Mouse (Mus musculus): ENCODE results near the gene Ripor3.

GRCm38 (mm10) chr2:168040751-168041150 lies 30.3 kb upstream of the Ripor3 start:
- TF ChIP-seq CTCF (IDR thresholded peaks at IDR 0.05; ENCODE audit: low read depth, low read length) (no peak), POLR2A (IDR thresholded peaks at IDR 0.05; ENCODE audit: insufficient read depth, low read length) (no peak)
